Mouse (Mus musculus) intestine, embryonic 16.5 days (tissue): ENCODE measurements at regions not wholly inside any gene's neighbourhood (a gene's known extent, or its start where the extent isn't known, plus 50 kb on each side); places are given as distances from the start of the nearest gene placed in this dataset.

ENCODE experiments used
- ATAC-seq: fragments of 200-750 bp; cut with Nextera tagmentation; 2 replicates; pipeline ENCODE4 v1.8.0; 2017; ENCODE audit warnings: moderate TSS enrichment, moderate library complexity
- H3K27ac ChIP-seq: fragments of 300-500 bp; sonication (generic); 2 replicates; pipeline ENCODE4 v1.5.1; 2014; ENCODE audit warnings: mild to moderate bottlenecking, low read length
- H3K27me3 ChIP-seq: fragments of 300-500 bp; sonication (generic); replicated peaks from 2 replicates; pipeline ENCODE4 v1.6.1; 2014; ENCODE audit warnings: low read length, control low read depth, mixed read lengths; ENCODE audit not compliant: control insufficient read depth, insufficient read depth
- H3K36me3 ChIP-seq: fragments of 300-500 bp; sonication (generic); 2 replicates; pipeline ENCODE4 v1.6.1; 2014; ENCODE audit warnings: low read length, control low read depth; ENCODE audit not compliant: control insufficient read depth, insufficient read depth
- H3K4me1 ChIP-seq: fragments of 300-500 bp; sonication (generic); 2 replicates; pipeline ENCODE4 v1.6.1; 2014; ENCODE audit warnings: low read length, control low read depth, mixed read lengths; ENCODE audit not compliant: control insufficient read depth, insufficient read depth
- H3K4me2 ChIP-seq: fragments of 300-500 bp; sonication (generic); 2 replicates; pipeline ENCODE4 v1.6.1; 2014; ENCODE audit warnings: low read depth, low read length, control low read depth
- H3K4me3 ChIP-seq: fragments of 300-500 bp; sonication (generic); 2 replicates; pipeline ENCODE4 v1.5.1; 2014; ENCODE audit warnings: mild to moderate bottlenecking, low read length
- H3K9ac ChIP-seq: fragments of 300-500 bp; sonication (generic); 2 replicates; pipeline ENCODE4 v1.6.1; 2014; ENCODE audit warnings: low read depth, low read length
- H3K9me3 ChIP-seq: fragments of 300-500 bp; sonication (generic); 2 replicates; pipeline ENCODE4 v1.6.1; 2016; ENCODE audit warnings: low read length, control low read depth; ENCODE audit not compliant: control insufficient read depth
- WGBS: fragments of 180-500 bp; shearing (Covaris S2); extraction: QIAGEN DNeasy Blood & Tissue Kit; methylation state at CpG from one replicate; pipeline ENCODE4 v1.1.7; 2014; 5-methylcytosine and 5-hydroxymethylcytosine counted together

DNA sequence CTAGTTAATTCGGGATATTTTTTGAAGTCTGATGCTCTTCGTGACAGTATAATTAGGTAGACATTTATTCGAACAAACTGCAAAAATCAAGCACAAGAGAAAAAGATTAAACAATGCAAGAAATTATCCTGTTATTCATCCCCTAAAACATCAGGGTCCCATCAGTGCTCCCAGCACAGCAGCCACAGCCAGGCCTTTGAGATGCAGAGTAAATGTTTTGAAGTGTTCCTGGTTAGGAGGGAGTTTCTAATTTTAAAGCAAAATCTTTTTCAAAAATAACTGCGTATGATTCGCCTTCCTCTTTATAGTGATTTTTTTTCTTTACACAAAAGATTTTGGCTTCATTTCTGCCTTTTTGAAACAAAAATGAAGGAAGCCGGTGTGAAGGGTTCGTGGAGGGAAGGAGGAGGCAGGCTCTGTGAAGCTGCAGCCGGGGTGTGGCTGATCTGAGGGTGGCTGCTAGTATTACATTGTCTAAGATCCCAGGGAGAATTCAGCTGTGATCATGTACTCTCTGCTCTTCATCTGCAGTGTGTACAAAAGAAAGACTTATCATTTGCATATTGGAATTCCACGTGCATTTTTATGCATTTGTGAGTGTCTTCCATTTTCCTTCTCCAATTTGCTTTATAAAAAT, 534.7 kb downstream of the Rwdd3 start:
- 65% methylated on average over 9 of the region's 9 CpGs for WGBS
- Histone ChIP-seq H3K4me3 (no peak overlapping the region), H3K4me2 (no peak overlapping the region), H3K36me3 (no peaks in the 10 kb centered on the region), H3K27me3 (no peaks in the 10 kb centered on the region), H3K9ac (no peak overlapping the region), H3K9me3 (no peaks in the 10 kb centered on the region), H3K27ac (no peak overlapping the region), H3K4me1 (no peaks in the 10 kb centered on the region)
- ATAC-seq, result no peak

DNA sequence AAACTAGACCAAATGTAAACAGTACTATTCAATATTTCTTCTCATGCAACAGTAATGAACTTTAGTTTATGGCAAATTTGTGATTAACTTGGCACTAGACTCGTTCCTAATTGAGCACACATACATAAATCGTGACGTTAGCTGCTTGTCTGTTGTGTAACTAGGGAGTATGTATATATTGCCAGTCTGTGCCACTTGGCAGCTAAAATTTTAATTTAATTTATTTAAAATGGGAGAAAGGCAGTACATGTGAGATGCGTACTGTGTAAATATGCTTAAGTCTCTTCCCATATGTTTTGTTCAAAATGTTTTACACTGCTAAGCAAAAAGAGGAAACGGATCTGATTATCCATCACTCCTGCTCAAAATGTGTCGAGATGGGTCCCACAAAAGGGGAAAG, 553.1 kb downstream of the Rwdd3 start:
- Histone ChIP-seq H3K27ac (no peak overlapping the region), H3K4me1 (no peaks in the 10 kb centered on the region), H3K36me3 (no peaks in the 10 kb centered on the region), H3K4me2 (no peak overlapping the region), H3K9me3 (no peaks in the 10 kb centered on the region), H3K4me3 (no peak overlapping the region), H3K9ac (no peak overlapping the region), H3K27me3 (no peaks in the 10 kb centered on the region)
- no peak for ATAC-seq
- 61% methylated on average over 6 of the region's 6 CpGs for WGBS

DNA sequence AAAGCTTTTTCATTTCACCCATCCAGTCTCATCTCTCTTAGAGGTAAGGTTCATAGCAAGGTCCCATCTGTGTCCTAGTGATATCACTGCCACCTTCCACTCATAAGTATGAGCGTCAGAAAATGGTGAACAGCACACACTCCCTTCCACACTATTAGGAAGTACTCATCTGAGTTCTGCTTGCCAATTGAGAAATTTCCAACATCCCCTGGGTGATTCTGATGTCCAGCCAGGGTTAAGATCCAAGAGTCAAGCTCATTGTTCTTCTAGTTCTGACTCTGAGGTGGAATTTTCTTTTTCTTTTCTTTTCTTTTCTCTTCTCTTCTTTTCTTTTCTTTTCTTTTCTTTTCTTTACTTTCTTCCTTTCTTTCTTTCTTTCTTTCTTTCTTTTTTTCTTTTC, 577.3 kb downstream of the Rwdd3 start:
- H3K27ac ChIP-seq, result no peak overlapping the region
- H3K4me2 ChIP-seq, result no peak overlapping the region
- no peaks in the 10 kb centered on the region for H3K9me3 ChIP-seq
- no peak for ATAC-seq
- no peak overlapping the region for H3K4me3 ChIP-seq
- no peaks in the 10 kb centered on the region for H3K36me3 ChIP-seq
- no peak overlapping the region for H3K9ac ChIP-seq
- no peaks in the 10 kb centered on the region for H3K27me3 ChIP-seq
- WGBS, result 93% methylated on average over 1 of the region's 1 CpGs
- no peaks in the 10 kb centered on the region for H3K4me1 ChIP-seq

DNA sequence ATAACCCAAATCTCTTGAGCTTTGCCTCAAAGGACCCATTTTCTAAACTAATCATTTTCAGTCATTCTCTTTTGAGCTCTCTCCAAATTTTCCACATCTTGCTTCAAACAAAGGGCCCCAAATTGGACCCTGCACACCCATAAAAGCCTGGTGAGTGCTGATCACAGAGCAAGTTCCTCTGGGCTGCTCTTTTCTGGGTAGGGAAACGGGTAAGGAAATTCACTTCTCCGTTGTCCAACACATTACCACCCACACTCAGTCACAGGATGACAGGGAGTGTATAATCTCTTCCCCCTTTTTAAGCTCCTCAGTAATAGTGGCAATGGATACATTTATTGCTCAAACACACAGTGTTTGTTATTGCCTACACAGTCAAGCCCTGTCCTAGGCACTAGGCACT, 580.3 kb downstream of the Rwdd3 start:
- Histone ChIP-seq H3K9me3 (no peaks in the 10 kb centered on the region), H3K4me2 (no peak overlapping the region), H3K27ac (no peak overlapping the region), H3K36me3 (no peaks in the 10 kb centered on the region), H3K9ac (no peak overlapping the region), H3K27me3 (no peaks in the 10 kb centered on the region), H3K4me3 (no peak overlapping the region), H3K4me1 (no peaks in the 10 kb centered on the region)
- 63% methylated on average over 2 of the region's 2 CpGs for WGBS
- ATAC-seq, result no peak

DNA sequence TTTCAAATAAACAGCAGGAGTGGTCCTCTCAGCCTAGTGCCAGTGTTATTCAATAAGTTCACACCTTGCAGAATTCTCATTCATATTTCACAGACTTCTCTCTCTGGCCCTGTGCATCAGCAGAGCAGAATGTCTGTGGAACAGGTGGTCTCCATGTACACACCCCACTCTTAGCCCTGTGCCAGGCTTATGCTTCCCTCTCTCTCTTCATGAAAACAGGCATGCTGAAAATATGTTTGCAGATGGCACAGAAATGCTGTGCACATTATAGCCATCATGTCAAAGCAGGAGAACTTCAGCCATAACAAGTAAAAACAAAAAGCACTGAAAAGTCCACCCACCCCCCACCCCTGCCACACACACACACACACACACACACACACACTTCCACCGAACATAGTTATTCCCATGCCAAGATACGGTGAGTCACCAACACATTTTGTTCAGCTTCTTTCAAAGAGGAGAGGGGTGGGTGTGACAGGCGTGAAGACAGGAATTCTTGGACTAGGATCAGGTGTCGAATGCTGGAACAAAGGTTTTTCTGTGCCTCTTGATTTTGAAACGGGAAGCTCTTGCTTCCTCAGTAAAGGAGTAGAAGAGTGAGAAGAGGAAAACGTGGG, 600.6 kb downstream of the Rwdd3 start:
- Histone ChIP-seq H3K27me3 (no peaks in the 10 kb centered on the region), H3K36me3 (no peaks in the 10 kb centered on the region), H3K9me3 (no peaks in the 10 kb centered on the region), H3K9ac (no peak overlapping the region), H3K4me2 (no peak overlapping the region), H3K4me1 (no peaks in the 10 kb centered on the region), H3K4me3 (no peak overlapping the region), H3K27ac (no peak overlapping the region)
- no peak for ATAC-seq
- WGBS, result 60% methylated on average over 6 of the region's 6 CpGs

DNA sequence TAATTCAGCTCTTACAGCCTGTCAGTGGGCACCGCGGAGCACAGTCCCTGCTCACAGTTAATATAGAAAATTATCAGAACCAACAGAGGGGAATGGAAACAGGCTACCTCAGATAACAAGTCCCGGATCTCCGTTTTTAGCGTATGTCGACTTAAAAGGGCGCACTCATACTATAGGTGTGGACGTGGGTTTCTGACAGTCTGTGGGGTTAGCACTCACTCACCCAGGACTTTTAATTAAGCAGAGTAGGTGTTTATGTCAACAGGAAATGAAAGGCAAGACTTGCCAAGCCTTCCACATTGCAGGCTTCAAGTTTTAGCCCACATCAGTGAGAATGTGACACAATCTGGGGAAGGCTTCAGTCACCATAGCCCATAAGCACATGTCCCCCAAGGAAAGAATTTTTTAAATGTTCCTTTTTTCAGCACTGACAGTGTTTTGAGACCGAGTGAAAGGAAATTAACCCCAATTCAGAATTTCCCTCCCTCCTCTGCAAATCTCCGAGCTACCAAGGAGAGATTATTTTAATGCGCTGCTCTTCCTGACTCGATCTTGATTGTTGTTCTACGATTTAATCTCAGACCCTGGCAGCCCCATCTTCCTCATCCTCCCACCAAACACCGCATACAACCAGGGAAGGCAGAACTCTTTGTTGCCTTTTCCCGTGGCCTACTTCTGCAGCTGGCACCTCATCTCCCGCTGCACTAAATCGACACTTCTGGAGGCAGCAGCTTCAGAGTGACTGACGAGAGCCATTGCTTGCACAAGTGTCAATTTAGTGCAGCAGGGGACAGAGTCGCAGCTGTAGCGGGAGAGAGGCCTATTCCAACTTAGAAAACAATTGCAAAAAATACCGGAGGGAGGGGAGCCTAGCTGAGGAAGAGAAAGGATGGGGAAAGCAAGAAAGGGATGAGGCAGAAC, 629.7 kb downstream of the Rwdd3 start:
- WGBS, result 54% methylated on average over 21 of the region's 21 CpGs
- H3K27me3 ChIP-seq, result no peaks in the 10 kb centered on the region
- H3K36me3 ChIP-seq, result no peaks in the 10 kb centered on the region
- ATAC-seq, result no peak
- H3K4me1 ChIP-seq, result no peaks in the 10 kb centered on the region
- no peak overlapping the region for H3K27ac ChIP-seq
- H3K4me3 ChIP-seq, result no peak overlapping the region
- H3K9me3 ChIP-seq, result no peaks in the 10 kb centered on the region
- H3K9ac ChIP-seq, result no peak overlapping the region
- no peak overlapping the region for H3K4me2 ChIP-seq

DNA sequence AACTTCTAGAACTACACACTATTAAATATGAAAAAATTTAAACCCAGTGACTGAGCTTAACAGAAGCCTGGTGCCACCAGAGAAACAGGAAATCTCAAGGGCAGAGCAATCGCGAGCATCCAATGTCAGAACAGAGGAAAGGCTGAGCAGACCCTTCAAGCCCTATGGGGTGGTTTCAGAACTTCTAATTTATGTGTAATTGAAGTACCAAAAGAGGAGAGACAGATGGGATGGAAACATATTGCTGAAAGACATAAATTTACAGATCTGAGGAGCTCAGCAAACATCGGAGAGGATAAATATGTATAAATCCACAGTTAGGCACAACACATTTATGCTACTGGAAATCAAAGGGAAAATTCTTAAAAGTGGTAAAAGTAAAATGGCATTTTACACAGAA, 637.6 kb downstream of the Rwdd3 start:
- WGBS, result 70% methylated on average over 3 of the region's 3 CpGs
- no peak overlapping the region for H3K9ac ChIP-seq
- no peaks in the 10 kb centered on the region for H3K4me1 ChIP-seq
- H3K9me3 ChIP-seq, result no peaks in the 10 kb centered on the region
- H3K4me2 ChIP-seq, result no peak overlapping the region
- no peaks in the 10 kb centered on the region for H3K36me3 ChIP-seq
- H3K4me3 ChIP-seq, result no peak overlapping the region
- no peaks in the 10 kb centered on the region for H3K27me3 ChIP-seq
- no peak overlapping the region for H3K27ac ChIP-seq
- no peak for ATAC-seq

DNA sequence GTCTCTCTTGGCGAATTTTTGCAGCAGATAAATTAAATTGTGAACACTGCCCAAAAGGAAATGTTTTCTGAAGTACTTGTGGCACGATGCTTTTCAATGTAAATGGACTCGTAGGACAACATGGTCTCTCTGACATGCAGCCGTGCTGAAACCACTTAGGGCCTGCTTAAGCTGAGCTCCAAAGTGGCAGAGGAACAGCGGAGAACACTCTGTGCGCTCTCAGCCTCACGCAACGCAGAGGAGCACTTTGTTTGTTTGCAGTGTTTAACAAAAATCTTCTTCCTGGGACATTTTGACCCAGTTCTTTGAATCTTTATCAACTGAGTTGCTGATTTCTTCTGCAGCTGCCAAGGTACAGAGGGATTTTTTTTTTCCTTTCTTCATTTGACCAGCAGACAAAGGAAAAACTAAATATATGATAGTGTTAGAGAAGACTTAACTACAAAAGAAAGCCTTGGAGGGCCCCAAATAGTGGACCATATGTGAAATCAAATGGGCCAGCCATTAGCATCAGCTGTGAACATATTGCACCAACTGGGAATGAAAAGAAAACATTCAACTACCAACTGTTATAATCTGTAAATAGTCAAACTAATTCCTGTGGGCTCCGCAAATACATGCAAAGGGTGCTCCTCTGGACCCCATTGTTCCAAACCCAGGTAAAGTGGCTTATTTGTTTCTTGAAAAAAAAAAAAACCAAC, 639.5 kb downstream of the Rwdd3 start:
- Histone ChIP-seq H3K27me3 (no peaks in the 10 kb centered on the region), H3K9me3 (no peaks in the 10 kb centered on the region), H3K4me3 (no peak overlapping the region), H3K27ac (no peak overlapping the region), H3K9ac (no peak overlapping the region), H3K4me1 (no peaks in the 10 kb centered on the region), H3K36me3 (no peaks in the 10 kb centered on the region), H3K4me2 (no peak overlapping the region)
- no peak for ATAC-seq
- WGBS, result 71% methylated on average over 9 of the region's 9 CpGs

DNA sequence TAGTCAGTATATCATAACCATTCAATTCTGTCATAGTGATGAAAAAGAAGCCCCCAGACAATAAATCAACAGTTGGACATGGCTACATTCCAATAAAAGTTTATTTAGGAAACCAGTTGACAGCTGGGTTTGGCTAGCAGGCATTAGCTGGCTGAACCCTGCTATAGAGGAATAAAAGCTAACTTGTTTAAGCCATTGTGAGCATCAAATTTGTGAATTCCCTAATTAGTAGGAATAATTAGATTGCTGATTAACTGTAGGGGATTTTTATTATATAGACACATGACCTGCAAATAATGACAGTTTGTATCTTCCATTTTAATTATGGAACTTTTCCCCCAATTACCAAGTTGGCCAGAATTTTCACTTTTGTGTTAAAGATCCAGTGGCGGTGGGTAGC, 659.8 kb downstream of the Rwdd3 start:
- ATAC-seq, result no peak

More for the DNA sequence above, 659.8 kb downstream of the Rwdd3 start:
- Histone ChIP-seq H3K27me3 (no peaks in the 10 kb centered on the region), H3K4me1 (no peaks in the 10 kb centered on the region), H3K4me3 (no peak overlapping the region), H3K4me2 (no peak overlapping the region), H3K27ac (no peak overlapping the region), H3K36me3 (no peaks in the 10 kb centered on the region), H3K9ac (no peak overlapping the region), H3K9me3 (no peaks in the 10 kb centered on the region)
- 98% methylated on average over 1 of the region's 1 CpGs for WGBS
